Mouse (Mus musculus) kidney, postnatal 0 days (tissue): ENCODE results near the gene Arl6ip1. TPM values are rescaled to one million over a fixed set of nuclear protein-coding genes. Genes with fewer than 3 reads are reported as not detected.
A peak's percentile ranks its signal among the peaks of the same experiment; 100 is the strongest.
"Not testable (repeated sequence)": the region's sequence is repeated elsewhere in the genome, so short reads cannot be mapped to it uniquely, and the experiment has no call there.

Source experiments
- ATAC-seq: fragments of 200-750 bp; cut with Nextera tagmentation; replicated peaks from 2 replicates; pipeline ENCODE4 v1.8.0; 2017; ENCODE audit warnings: low read depth, moderate number of reproducible peaks, moderate TSS enrichment, moderate library complexity; ENCODE audit not compliant: low FRiP score
- DNase-seq: peaks from one replicate; pipeline ENCODE4 v3.0.0-alpha.2; 2016; ENCODE audit warnings: low spot score
- H3K27ac ChIP-seq: fragments of 300-500 bp; sonication (generic); 2 replicates; pipeline ENCODE4 v1.5.1; 2014; ENCODE audit warnings: mild to moderate bottlenecking
- H3K27me3 ChIP-seq: fragments of 300-500 bp; sonication (generic); 2 replicates; pipeline ENCODE4 v1.6.1; 2014; ENCODE audit warnings: low read length, mixed read lengths; ENCODE audit not compliant: insufficient read depth
- H3K36me3 ChIP-seq: fragments of 300-500 bp; sonication (generic); 2 replicates; pipeline ENCODE4 v1.6.1; 2014; ENCODE audit warnings: low read length, mixed read lengths; ENCODE audit not compliant: insufficient read depth
- H3K4me1 ChIP-seq: fragments of 300-500 bp; sonication (generic); replicated peaks from 2 replicates; pipeline ENCODE4 v1.6.1; 2014; ENCODE audit warnings: antibody characterized with exemption, low read length, mixed read lengths; ENCODE audit not compliant: insufficient read depth
- H3K4me2 ChIP-seq: fragments of 300-500 bp; sonication (generic); 2 replicates; pipeline ENCODE4 v1.6.1; 2014; ENCODE audit warnings: mild to moderate bottlenecking, low read length, moderate library complexity, mixed read lengths
- H3K4me3 ChIP-seq: fragments of 300-500 bp; sonication (generic); replicated peaks from 2 replicates; pipeline ENCODE4 v1.5.1; 2014; ENCODE audit warnings: low read depth, low read length
- H3K9ac ChIP-seq: fragments of 300-500 bp; sonication (generic); 2 replicates; pipeline ENCODE4 v1.6.1; 2014; ENCODE audit warnings: low read depth, low read length
- H3K9me3 ChIP-seq: fragments of 300-500 bp; sonication (generic); replicated peaks from 2 replicates; pipeline ENCODE4 v1.6.1; 2016; ENCODE audit warnings: low read length, inconsistent platforms, mixed read lengths
- CTCF ChIP-seq: IDR thresholded peaks from 2 replicates; pipeline ENCODE4 v1.5.1; 2016; ENCODE audit warnings: antibody characterized with exemption, low read depth, mild to moderate bottlenecking, moderate library complexity
- WGBS: fragments of 180-500 bp; shearing (Covaris S2); extraction: QIAGEN DNeasy Blood & Tissue Kit; methylation state at CpG from one replicate; pipeline ENCODE4 v1.1.7; 2014; 5-methylcytosine and 5-hydroxymethylcytosine counted together
- polyA plus RNA-seq: library from polyadenylated mRNA; unstranded; fragments of >200 nt; fragmentation: Nextera tagmentation; extraction: Ambion mirVana; gene quantifications from 2 replicates; pipeline ENCODE4 v1.2.1, GENCODE M21; 2015

Arl6ip1 gene
- 534 and 547 TPM in 2 replicates for polyA plus RNA-seq

GRCm38 (mm10) chr7:118129430-118130041, at the start of gene Arl6ip1:
Gene Arl6ip1, minus strand, starts transcription at chr7:118129662.
- peak; percentile 99 for DNase-seq
- Histone ChIP-seq H3K9me3 (no peaks in the 10 kb centered on the region), H3K4me1 (peaks cover 18% of the 10 kb centered on the region), H3K36me3 (peaks cover 4% of the 10 kb centered on the region; the same call in 1 of the 2 replicates), H3K4me3 (peak within 1 kb of the TSS; percentile 67), H3K9ac (peak within 1 kb of the TSS; percentile 74), H3K27ac (peak within 1 kb of the TSS; percentile 91), H3K27me3 (no peaks in the 10 kb centered on the region), H3K4me2 (peak within 1 kb of the TSS; percentile 71)
- 0 out of 2 replicates have a peak, but pooled peaks have one; percentile 2 for TF ChIP-seq CTCF
- under 1% methylated on average over 39 of the region's 39 CpGs for WGBS
- ATAC-seq, result peak; percentile 99

DNA sequence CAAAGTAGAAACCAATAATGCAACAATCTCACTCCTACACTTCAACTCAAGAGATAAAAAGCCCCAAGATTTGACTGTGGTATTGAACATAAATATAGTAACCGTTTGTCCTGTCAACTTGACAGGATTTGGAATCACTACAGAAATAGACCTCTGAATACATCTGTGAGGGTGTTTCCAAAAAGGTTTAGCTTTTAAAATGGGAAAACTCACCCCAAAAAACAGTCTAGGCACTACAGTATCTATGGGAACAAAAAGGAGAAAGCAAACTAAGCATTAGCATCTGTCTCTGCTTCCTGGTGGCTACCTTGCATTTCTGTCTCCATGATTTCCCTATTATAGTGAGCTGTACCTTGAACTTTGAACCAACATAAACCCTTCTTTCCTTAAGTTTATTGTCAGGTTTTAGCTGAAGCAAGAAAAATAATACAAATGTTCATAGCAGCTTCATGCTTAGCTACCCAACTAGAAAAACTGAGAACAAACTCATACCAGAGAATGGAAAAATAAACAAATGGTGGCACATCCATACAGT, 46.4 kb upstream of the Arl6ip1 start:
- no peak for ATAC-seq
- Histone ChIP-seq H3K9ac (no peak overlapping the region), H3K4me3 (no peak overlapping the region), H3K36me3 (peaks cover 39% of the 10 kb centered on the region), H3K4me1 (no peaks in the 10 kb centered on the region), H3K27me3 (no peaks in the 10 kb centered on the region), H3K9me3 (no peaks in the 10 kb centered on the region), H3K4me2 (no peak overlapping the region), H3K27ac (no peak overlapping the region)
- DNase-seq, result peak; percentile 1
- 75% methylated on average over 1 of the region's 1 CpGs for WGBS
- no peak for TF ChIP-seq CTCF

GRCm38 (mm10) chr7:118170125-118170524, 40.7 kb upstream of the Arl6ip1 start:
- H3K9me3 ChIP-seq, H3K27ac ChIP-seq, H3K4me3 ChIP-seq, H3K4me2 ChIP-seq, DNase-seq, ATAC-seq, H3K27me3 ChIP-seq, H3K9ac ChIP-seq, H3K4me1 ChIP-seq: not testable (repeated sequence)
- 72% methylated on average over 2 of the region's 2 CpGs for WGBS
- H3K36me3 ChIP-seq, result peaks cover 57% of the 10 kb centered on the region

- Histone ChIP-seq H3K36me3 (peaks cover 43% of the 10 kb centered on the region; the same call in 1 of the 2 replicates), H3K4me3 (no peak overlapping the region), H3K4me2 (no peak overlapping the region), H3K4me1 (no peaks in the 10 kb centered on the region), H3K9me3 (no peaks in the 10 kb centered on the region), H3K27me3 (no peaks in the 10 kb centered on the region), H3K27ac (no peak overlapping the region), H3K9ac (no peak overlapping the region)
- DNase-seq (no peak), ATAC-seq (no peak)
- 89% methylated on average over 8 of the region's 8 CpGs for WGBS
- TF ChIP-seq CTCF, result no peak
These were observed 33.5 kb upstream of the Arl6ip1 start for GRCm38 (mm10) chr7:118163006-118163405.

DNA sequence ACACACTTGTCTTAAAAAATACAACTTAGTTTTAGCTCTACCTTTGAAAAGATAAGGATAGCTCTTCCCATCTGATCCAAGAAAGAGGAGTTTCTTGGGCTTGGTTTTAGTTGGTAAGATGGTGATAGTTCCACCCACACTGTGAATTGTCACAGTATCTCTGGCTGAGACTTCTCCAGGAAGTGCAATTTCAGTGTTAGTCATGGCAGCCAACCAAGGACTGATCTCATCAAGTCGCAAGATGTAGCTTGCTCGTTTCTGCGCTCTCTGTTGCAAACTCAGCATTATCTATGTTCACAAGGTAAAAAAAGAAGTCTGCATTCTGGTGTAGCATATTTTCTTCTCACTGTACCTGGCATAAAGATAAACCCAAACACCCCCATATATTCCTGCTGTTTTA, 30.7 kb upstream of the Arl6ip1 start:
- Histone ChIP-seq H3K27me3 (no peaks in the 10 kb centered on the region), H3K9me3 (no peaks in the 10 kb centered on the region), H3K9ac (no peak overlapping the region), H3K4me3 (no peak overlapping the region), H3K36me3 (peaks cover 34% of the 10 kb centered on the region), H3K4me1 (no peaks in the 10 kb centered on the region), H3K27ac (no peak overlapping the region), H3K4me2 (no peak overlapping the region)
- no peak for DNase-seq
- 90% methylated on average over 3 of the region's 3 CpGs for WGBS
- ATAC-seq, result no peak
- TF ChIP-seq CTCF, result no peak

DNA sequence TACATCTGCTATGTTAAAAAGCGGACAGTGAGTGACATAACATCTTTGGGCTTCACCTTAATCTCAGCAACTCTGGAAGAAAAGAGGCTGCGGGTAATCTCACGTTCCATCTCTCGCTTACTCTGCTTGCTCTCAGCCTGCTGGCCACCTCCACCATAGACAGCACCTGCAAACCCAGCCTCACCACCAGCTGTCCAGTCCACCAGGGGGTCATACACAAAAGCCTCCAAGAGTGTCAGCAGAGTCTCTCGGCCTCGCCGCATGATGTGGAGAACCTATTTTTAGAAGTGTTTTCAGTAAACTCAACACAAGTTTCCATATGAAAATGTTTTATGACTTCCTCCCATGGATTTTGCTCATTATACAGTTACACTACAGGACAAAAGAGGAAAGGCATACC, 27.0 kb upstream of the Arl6ip1 start:
- H3K4me1 ChIP-seq, result no peaks in the 10 kb centered on the region
- TF ChIP-seq CTCF, result no peak
- no peak for ATAC-seq
- no peak overlapping the region for H3K27ac ChIP-seq
- peaks cover 53% of the 10 kb centered on the region for H3K36me3 ChIP-seq
- H3K4me3 ChIP-seq, result no peak overlapping the region
- DNase-seq, result no peak
- no peak overlapping the region for H3K4me2 ChIP-seq
- WGBS, result 78% methylated on average over 7 of the region's 7 CpGs
- H3K9ac ChIP-seq, result no peak overlapping the region
- H3K9me3 ChIP-seq, result no peaks in the 10 kb centered on the region
- H3K27me3 ChIP-seq, result no peaks in the 10 kb centered on the region
